Mouse (Mus musculus) G1E (cell line): ENCODE data around the gene Filip1. TPM values are rescaled to one million over a fixed set of nuclear protein-coding genes. Genes with fewer than 3 reads are reported as not detected.
A peak's percentile ranks its signal among the peaks of the same experiment; 100 is the strongest.

ENCODE experiments used
- ATAC-seq: 2 replicates; pipeline ENCODE4 v1.8.0; 2016; ENCODE audit warnings: mild to moderate bottlenecking; ENCODE audit not compliant: insufficient number of reproducible peaks, poor library complexity, low FRiP score, severe bottlenecking; ENCODE audit errors: extremely low read depth
- DNase-seq: peaks from one replicate; pipeline ENCODE4 v3.0.0; 2012; ENCODE audit warnings: low spot score
- H3K27me3 ChIP-seq: 2 replicates; pipeline ENCODE4 v1.6.1; 2012; ENCODE audit warnings: mild to moderate bottlenecking, low read length, inconsistent platforms; ENCODE audit not compliant: insufficient read depth
- H3K36me3 ChIP-seq: replicated peaks from 2 replicates; pipeline ENCODE3; 2012; ENCODE audit warnings: mild to moderate bottlenecking, inconsistent platforms
- H3K4me1 ChIP-seq: 2 replicates; pipeline ENCODE4 v1.6.1; 2012; ENCODE audit warnings: low read depth, low read length, inconsistent platforms, mixed read lengths; ENCODE audit not compliant: insufficient read depth
- H3K4me3 ChIP-seq: 2 replicates; pipeline ENCODE4 v1.5.1; 2012; ENCODE audit warnings: low read depth, mild to moderate bottlenecking, inconsistent platforms, low read length, moderate library complexity, mixed read lengths
- H3K9me3 ChIP-seq: replicated peaks from 2 replicates; pipeline ENCODE4 v1.6.1; 2012; ENCODE audit warnings: inconsistent platforms
- CTCF ChIP-seq: IDR thresholded peaks from 2 replicates; pipeline ENCODE4 v1.5.1; 2012; ENCODE audit warnings: low read depth, low read length, inconsistent platforms, mixed read lengths
- GATA1 ChIP-seq: IDR thresholded peaks from 2 replicates; pipeline ENCODE4 v1.6.1; 2012; ENCODE audit warnings: borderline replicate concordance, low read length, inconsistent platforms, mixed read lengths
- GATA2 ChIP-seq: IDR thresholded peaks from 2 replicates; pipeline ENCODE4 v1.6.1; 2012; ENCODE audit warnings: low read depth, low read length, inconsistent platforms, borderline replicate concordance
- POLR2AphosphoS5 ChIP-seq: IDR thresholded peaks from 2 replicates; pipeline ENCODE4 v1.6.1; 2012; ENCODE audit warnings: low read depth, low read length, inconsistent platforms; ENCODE audit not compliant: insufficient replicate concordance
- TAL1 ChIP-seq: conservative IDR thresholded peaks from 2 replicates; pipeline ENCODE4 v1.6.1; 2012; ENCODE audit warnings: low read depth, low read length, inconsistent platforms, mixed read lengths
- polyA plus RNA-seq: library from polyadenylated mRNA; stranded (reverse); fragments of >175 nt; gene quantifications from 2 replicates; pipeline ENCODE4 v1.2.3, GENCODE M21; 2012
- total RNA-seq, 2 experiments: library from RNA; stranded (forward) in 1 of 2; stranded (reverse) in 1 of 2; fragments of 200-1000 nt in 1 of 2; fragments of >200 nt in 1 of 2; fragmentation: Nextera tagmentation in 1 of 2; gene quantifications; 2 replicates each; pipeline ENCODE4 v1.2.3; 2014 to 2017

The Filip1 gene
- total and polyA plus RNA-seq, 3 experiments = 0.11 TPM; not detected in 2

DNA sequence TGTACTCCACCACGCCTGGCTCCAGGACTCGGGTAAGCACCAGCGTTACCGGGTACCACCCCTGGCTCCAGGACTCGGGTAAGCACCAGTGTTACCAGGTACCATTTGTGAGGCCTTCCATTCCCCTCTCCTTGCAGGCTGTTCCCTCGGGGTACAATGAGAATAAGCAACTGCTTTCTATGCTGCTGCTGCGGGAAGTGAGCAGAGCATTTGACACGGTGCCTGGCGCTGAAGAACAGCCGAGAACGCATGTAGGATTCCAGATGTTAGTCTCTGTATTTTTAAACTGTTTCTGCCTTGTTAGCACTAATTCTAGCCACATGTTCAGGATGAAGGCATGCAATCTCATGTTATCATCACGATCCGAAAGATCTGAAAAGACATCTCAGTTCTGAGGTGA, 635 bp downstream of the Filip1 start:
- no peak for TF ChIP-seq GATA1
- TF ChIP-seq GATA2 = no peak
- no peak for TF ChIP-seq TAL1
- TF ChIP-seq POLR2AphosphoS5 = no peak
- TF ChIP-seq CTCF = no peak
- DNase-seq = no peak
- no peak overlapping the region for H3K4me3 ChIP-seq
- no peak for ATAC-seq
- no peaks in the 10 kb centered on the region for H3K4me1 ChIP-seq
- no peaks in the 10 kb centered on the region for H3K27me3 ChIP-seq
- no peaks in the 10 kb centered on the region for H3K36me3 ChIP-seq
- H3K9me3 ChIP-seq = no peaks in the 10 kb centered on the region

DNA sequence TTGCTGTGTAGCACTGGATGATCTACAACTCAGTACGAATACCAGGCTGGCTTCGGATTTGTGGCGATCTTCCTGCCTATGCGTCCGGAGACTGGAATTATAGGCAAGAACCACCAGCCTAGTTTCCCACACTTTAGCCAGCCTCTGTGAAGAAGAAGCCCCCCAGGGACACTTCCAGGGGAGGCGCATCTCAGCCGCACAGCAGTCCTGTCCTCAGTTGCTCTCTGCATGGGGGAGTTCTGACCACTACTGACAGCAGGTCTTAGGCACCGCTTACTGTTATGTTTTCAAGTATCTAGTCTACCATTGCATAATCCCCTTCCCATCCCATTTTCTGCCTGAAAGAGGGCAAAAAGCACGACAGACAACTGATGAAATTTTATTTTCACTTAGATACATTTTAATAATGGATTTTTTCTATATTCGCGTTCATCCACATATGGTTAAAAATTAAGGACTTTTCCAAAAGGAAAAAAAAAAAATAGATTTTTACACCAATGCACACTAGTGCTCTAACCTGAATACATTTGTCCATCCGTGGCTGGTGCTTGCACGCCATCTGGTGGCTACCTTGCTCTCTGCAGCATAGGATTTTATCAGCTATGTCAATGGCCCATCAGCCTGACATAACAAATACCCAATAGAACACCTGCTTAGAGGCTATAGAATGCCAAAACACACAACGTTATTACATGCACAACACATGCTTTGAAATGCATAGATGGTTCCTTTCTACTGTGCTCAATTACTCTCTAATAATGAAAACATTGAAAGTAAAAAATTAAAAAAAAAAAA, 10.1 kb downstream of the Filip1 start:
- TF ChIP-seq GATA1 = no peak
- peak; percentile 80 for TF ChIP-seq CTCF
- Histone ChIP-seq H3K4me1 (no peaks in the 10 kb centered on the region), H3K27me3 (peaks cover 9% of the 10 kb centered on the region; the same call in 1 of the 2 replicates), H3K36me3 (no peaks in the 10 kb centered on the region), H3K9me3 (no peaks in the 10 kb centered on the region), H3K4me3 (no peak overlapping the region)
- ATAC-seq (peak; percentile 76; the same call in 1 of the 2 replicates), DNase-seq (peak; percentile 42)

DNA sequence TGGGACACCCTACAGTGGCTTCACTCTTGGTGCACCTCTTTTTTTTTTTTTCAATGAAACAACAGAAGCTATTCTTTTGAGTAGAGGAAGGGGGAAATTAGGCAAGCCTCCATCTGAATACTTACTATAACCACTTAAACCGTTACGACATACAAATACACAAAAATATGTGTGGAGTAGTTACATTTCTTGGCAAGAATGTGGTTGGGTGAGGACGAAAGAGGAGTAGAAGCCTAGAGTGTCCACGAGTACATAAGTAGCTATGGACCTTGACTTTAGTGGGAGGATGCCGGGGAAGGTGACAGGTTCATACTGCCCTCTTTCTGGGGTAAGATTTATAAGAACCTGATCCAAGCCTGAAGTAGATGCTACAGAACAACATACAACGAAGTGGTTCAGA, 15.4 kb downstream of the Filip1 start:
- no peaks in the 10 kb centered on the region for H3K36me3 ChIP-seq
- no peaks in the 10 kb centered on the region for H3K9me3 ChIP-seq
- no peak overlapping the region for H3K4me3 ChIP-seq
- no peaks in the 10 kb centered on the region for H3K4me1 ChIP-seq
- ATAC-seq (no peak), DNase-seq (no peak)
- TF ChIP-seq GATA1 (no peak), CTCF (no peak), POLR2AphosphoS5 (no peak), TAL1 (no peak), GATA2 (no peak)
- peaks cover 2% of the 10 kb centered on the region; the same call in 1 of the 2 replicates for H3K27me3 ChIP-seq

DNA sequence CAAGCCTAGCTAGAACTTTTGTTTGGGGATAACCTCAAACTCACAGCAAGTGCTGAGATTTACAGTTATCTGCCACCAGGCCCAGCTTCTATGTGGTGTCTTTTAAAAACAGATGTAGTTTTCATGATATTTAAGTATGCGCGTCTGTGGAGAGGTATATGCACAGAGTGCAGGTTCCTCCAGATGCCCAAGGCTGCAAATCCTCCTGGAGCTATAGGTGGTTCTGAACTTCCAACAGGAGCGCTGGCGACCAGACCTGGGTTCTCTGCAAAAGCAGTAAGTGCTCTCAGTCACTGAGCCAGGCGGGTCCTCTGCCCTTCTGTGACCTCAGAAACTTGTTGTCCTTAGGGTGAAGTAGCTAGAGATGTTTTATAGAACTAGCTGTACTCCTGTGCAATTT, 18.4 kb downstream of the Filip1 start:
- no peak overlapping the region for H3K4me3 ChIP-seq
- peaks cover 10% of the 10 kb centered on the region for H3K9me3 ChIP-seq
- no peaks in the 10 kb centered on the region for H3K36me3 ChIP-seq
- TF ChIP-seq GATA2 (no peak), POLR2AphosphoS5 (no peak), CTCF (no peak), TAL1 (no peak), GATA1 (no peak)
- DNase-seq = no peak
- ATAC-seq = no peak
- no peaks in the 10 kb centered on the region; the same call in 1 of the 2 replicates for H3K27me3 ChIP-seq
- H3K4me1 ChIP-seq = no peaks in the 10 kb centered on the region

DNA sequence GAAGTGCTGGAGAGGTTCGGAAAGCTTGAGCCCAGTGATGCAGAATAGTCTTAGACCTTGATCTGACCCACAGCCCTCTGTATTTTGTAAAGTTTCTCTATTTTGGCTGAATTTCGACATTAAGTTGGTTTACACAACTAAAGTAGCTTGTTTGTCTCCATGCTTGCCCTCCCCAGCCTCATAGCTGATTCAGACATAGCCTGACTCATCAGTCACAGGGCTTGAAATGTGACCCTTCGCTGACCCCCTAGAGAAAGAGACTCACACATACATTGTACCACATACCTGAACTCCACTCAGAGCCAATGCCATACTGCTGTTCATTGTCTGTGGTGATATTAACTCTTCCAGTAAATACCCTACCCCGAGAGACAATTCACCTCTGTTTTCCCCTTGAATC, 19.6 kb downstream of the Filip1 start:
- Histone ChIP-seq H3K9me3 (peaks cover 10% of the 10 kb centered on the region), H3K4me1 (no peaks in the 10 kb centered on the region), H3K27me3 (no peaks in the 10 kb centered on the region; the same call in 1 of the 2 replicates), H3K4me3 (no peak overlapping the region), H3K36me3 (no peaks in the 10 kb centered on the region)
- DNase-seq = no peak
- no peak for TF ChIP-seq POLR2AphosphoS5
- TF ChIP-seq TAL1 = no peak
- TF ChIP-seq CTCF = no peak
- no peak for TF ChIP-seq GATA2
- no peak for TF ChIP-seq GATA1
- no peak for ATAC-seq

DNA sequence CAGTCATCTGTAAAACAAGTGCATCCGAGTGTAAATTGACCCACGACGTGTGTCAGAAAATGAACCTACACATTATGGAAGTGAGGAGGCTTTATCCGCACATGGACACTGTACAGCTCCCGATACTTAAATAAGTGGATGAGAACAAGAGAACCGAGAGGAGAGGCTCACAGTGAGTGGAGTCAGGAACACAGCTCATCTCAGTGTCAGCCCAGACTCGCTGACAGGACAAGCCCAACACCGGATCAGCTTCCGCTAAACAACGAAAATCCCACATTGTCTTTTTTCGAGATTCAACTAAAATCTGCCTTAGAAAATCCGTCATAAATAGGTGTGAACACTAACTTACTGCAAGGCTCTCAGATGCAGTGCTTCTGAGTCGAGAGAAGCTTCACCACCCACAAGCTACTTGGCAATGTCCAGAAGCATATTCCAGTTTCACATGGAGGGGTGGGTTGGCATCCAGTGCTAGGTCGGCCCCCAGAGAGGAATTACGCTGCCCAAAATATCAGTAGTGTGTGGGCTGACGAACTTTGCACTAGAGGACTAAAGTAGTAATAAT, 22.1 kb downstream of the Filip1 start:
- H3K9me3 ChIP-seq = peaks cover 10% of the 10 kb centered on the region
- no peaks in the 10 kb centered on the region for H3K4me1 ChIP-seq
- TF ChIP-seq GATA1 (no peak), CTCF (no peak), GATA2 (no peak), POLR2AphosphoS5 (no peak), TAL1 (no peak)
- H3K27me3 ChIP-seq = no peaks in the 10 kb centered on the region; the same call in 1 of the 2 replicates
- ATAC-seq = no peak
- DNase-seq = no peak
- no peak overlapping the region for H3K4me3 ChIP-seq
- no peaks in the 10 kb centered on the region for H3K36me3 ChIP-seq
